Mouse (Mus musculus): Measurements from ENCODE around the gene Cela2a. TPM values are rescaled to one million over a fixed set of nuclear protein-coding genes. Genes with fewer than 3 reads are reported as not detected.
"Not testable (repeated sequence)": the region's sequence is repeated elsewhere in the genome, so short reads cannot be mapped to it uniquely, and the experiment has no call there.

The Cela2a gene
- polyA plus RNA-seq, 1 experiment from 2014 or later, result not detected

DNA sequence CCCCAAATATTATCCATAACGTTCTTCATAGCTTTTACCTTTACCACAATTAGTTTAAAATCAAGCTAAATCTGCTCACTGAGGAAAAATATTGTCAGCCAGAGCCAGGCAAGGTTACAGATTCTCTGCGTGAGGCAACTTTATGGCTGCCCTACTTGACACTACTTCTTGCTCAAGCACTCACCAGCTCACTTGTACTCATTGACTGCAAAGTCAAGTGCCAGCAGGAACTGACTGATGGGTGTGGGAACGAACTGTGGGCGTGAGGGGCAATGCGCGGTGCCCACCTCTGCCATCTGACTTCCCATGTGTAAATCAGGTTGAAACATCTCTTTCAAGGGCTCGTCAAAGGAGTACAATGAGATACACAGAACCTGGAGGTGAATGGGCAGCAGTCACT lies 38.5 kb downstream of the Cela2a start:
- Histone ChIP-seq H3K27me3 (ENCODE audit: control insufficient read depth, insufficient read depth, low read length) (no peaks in the 10 kb centered on the region), H3K36me3 (replicated peaks; ENCODE audit: control insufficient read depth, insufficient read depth) (peaks cover 35% of the 10 kb centered on the region), H3K9ac (no peak overlapping the region), H3K9me3 (ENCODE audit: control insufficient read depth, low read length) (no peaks in the 10 kb centered on the region), H3K4me1 (replicated peaks; ENCODE audit: control insufficient read depth, insufficient read depth, low read length) (peaks cover 7% of the 10 kb centered on the region), H3K4me2 (replicated peaks) (no peak overlapping the region), H3K4me3 (replicated peaks; ENCODE audit: low read length) (no peak overlapping the region), H3K27ac (no peak overlapping the region)
- 94% methylated on average over 7 of the region's 7 CpGs for WGBS
- DNase-seq (ENCODE audit: low spot score) (no peak), ATAC-seq (ENCODE audit: low FRiP score) (no peak)

DNA sequence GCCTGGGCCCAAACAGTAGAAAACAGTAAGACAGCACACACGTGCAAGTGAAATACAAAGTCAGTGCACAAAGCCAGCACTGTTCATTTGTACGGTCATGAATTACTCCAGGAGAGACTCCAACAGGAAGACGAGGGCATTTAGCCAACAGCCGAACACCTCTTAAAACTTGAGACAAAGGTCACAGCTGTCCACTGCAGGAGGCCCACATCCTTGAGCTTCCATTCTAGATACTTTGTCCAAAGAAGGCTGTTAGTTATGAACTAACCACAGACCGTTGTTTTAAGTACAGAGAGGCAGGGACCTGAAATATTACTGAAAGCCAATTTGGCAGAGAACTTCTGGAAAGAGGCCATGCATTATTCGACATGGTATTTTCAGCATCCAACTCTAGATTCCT lies 38.9 kb downstream of the Cela2a start:
- Histone ChIP-seq H3K4me3 (replicated peaks; ENCODE audit: low read length) (no peak overlapping the region), H3K27ac (no peak overlapping the region), H3K27me3 (ENCODE audit: control insufficient read depth, insufficient read depth, low read length) (no peaks in the 10 kb centered on the region), H3K36me3 (replicated peaks; ENCODE audit: control insufficient read depth, insufficient read depth) (peaks cover 40% of the 10 kb centered on the region), H3K9me3 (ENCODE audit: control insufficient read depth, low read length) (no peaks in the 10 kb centered on the region), H3K4me2 (replicated peaks) (no peak overlapping the region), H3K9ac (no peak overlapping the region), H3K4me1 (replicated peaks; ENCODE audit: control insufficient read depth, insufficient read depth, low read length) (peaks cover 7% of the 10 kb centered on the region)
- DNase-seq (ENCODE audit: low spot score), result no peak
- no peak for ATAC-seq (ENCODE audit: low FRiP score)
- 78% methylated on average over 6 of the region's 6 CpGs for WGBS

DNA sequence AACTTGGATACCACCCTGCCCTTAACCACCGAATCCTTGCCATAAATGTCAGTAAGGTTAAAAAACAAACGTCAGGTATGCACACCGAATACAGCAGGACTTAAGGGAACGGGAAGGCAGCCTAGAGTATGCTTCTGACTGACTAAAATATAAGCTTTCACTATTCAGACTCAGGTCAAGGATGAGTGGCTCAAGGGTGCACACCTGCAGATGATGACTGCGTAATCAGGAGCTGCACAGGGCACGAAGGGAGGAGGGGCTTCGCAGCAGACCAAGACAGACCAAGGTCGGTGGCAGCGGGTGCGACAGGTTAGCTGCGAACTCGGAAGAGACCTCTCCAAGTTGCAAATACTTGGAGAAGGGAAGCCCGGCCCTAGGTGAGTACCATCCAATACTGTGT lies 39.8 kb downstream of the Cela2a start:
- Histone ChIP-seq H3K4me1 (replicated peaks; ENCODE audit: control insufficient read depth, insufficient read depth, low read length) (peaks cover 7% of the 10 kb centered on the region), H3K9ac (no peak overlapping the region), H3K36me3 (replicated peaks; ENCODE audit: control insufficient read depth, insufficient read depth) (peaks cover 49% of the 10 kb centered on the region), H3K4me2 (replicated peaks) (no peak overlapping the region), H3K9me3 (ENCODE audit: control insufficient read depth, low read length) (no peaks in the 10 kb centered on the region), H3K27me3 (ENCODE audit: control insufficient read depth, insufficient read depth, low read length) (no peaks in the 10 kb centered on the region), H3K4me3 (replicated peaks; ENCODE audit: low read length) (no peak overlapping the region), H3K27ac (no peak overlapping the region)
- WGBS, result 95% methylated on average over 13 of the region's 13 CpGs
- DNase-seq (ENCODE audit: low spot score) (no peak), ATAC-seq (ENCODE audit: low FRiP score) (no peak)

DNA sequence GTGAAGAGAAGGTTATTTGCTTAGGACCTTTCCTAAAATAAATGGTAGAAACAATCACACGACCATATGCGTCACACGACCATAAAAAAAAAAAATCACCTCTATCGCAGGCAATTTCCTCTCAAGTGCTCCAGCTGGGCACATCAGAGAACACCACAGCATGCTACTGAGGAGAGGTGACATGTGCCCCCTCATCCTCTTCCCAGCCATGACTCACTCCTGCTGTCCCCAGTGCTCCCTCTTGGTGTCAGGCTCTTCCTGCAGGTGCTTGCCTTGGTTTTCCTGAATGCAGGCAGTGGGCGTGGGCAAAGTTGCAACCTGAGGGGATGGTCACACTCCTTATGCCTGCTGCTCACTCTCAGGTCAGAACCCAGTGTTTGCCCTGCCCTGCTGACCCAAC lies 41.1 kb downstream of the Cela2a start:
- DNase-seq (ENCODE audit: low spot score) (no peak), ATAC-seq (ENCODE audit: low FRiP score) (no peak)
- H3K27me3 ChIP-seq (ENCODE audit: control insufficient read depth, insufficient read depth, low read length), result no peaks in the 10 kb centered on the region
- H3K9ac ChIP-seq, result no peak overlapping the region
- H3K4me3 ChIP-seq (replicated peaks; ENCODE audit: low read length), result no peak overlapping the region
- H3K36me3 ChIP-seq (replicated peaks; ENCODE audit: control insufficient read depth, insufficient read depth), result peaks cover 62% of the 10 kb centered on the region
- 86% methylated on average over 5 of the region's 5 CpGs for WGBS
- no peak overlapping the region for H3K4me2 ChIP-seq (replicated peaks)
- H3K27ac ChIP-seq, result no peak overlapping the region
- H3K4me1 ChIP-seq (replicated peaks; ENCODE audit: control insufficient read depth, insufficient read depth, low read length), result peaks cover 4% of the 10 kb centered on the region
- H3K9me3 ChIP-seq (ENCODE audit: control insufficient read depth, low read length), result no peaks in the 10 kb centered on the region

DNA sequence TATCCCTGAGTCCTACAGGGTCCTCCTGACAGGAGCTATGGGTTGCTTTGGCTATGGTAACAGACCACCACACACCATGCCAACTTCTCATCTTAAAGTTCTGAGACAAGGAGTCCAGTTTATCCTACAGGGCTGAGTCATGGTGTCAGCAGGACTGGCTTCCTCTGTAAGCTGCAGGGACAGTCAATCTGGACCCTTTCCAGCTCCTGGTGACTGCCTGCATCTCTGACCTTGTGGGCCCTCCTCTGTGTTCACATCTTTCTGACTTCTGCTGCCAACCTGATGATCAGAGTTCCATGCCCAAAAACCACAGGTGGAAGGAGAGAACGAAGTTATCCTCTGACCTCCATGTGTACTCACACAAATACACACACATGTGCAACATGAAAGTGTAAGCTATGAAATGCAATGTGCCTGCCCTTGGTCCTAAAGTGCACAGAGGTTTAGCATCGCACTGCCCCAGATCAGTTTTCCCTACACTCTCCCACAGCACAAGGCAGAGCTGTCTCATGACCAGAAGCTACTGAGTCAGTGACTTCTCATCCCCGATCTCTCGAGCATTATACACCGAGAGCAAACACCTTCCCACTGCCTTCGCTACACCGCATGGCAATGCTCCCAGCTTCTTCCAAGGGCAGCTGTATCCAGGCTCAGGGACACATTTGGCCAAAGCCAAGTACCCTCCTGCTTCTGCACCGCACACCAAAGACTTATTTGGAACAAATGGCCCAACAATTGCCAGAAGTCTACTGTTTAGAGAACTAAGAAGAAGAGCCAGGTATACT lies 44.6 kb downstream of the Cela2a start:
- Histone ChIP-seq H3K4me3 (replicated peaks; ENCODE audit: low read length) (no peak overlapping the region), H3K9ac (no peak overlapping the region), H3K4me2 (replicated peaks) (no peak overlapping the region), H3K27ac (no peak overlapping the region), H3K9me3 (ENCODE audit: control insufficient read depth, low read length) (no peaks in the 10 kb centered on the region), H3K36me3 (replicated peaks; ENCODE audit: control insufficient read depth, insufficient read depth) (peaks cover 76% of the 10 kb centered on the region), H3K27me3 (ENCODE audit: control insufficient read depth, insufficient read depth, low read length) (no peaks in the 10 kb centered on the region), H3K4me1 (replicated peaks; ENCODE audit: control insufficient read depth, insufficient read depth, low read length) (no peaks in the 10 kb centered on the region)
- ATAC-seq (ENCODE audit: low FRiP score), result no peak
- DNase-seq (ENCODE audit: low spot score), result no peak
- WGBS, result 96% methylated on average over 8 of the region's 8 CpGs

DNA sequence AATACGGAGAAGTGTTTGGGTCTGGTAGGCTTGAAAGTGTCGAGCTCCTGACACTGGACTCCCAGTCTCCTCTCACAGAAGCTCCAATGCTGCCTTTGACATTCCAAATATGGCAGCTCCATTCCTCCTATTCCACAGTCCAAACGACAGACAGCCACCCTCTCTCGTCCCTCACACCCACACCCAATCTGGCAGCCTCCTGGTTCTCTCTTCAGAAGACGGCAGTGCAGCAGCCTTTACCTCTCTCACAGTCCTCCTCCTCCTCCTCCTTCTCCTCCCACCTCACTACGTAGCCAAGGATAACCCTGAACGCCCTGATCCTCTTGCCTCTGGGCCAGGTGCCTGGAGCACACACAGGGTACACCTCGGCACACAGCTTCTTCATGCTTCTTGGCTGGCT lies 46.1 kb downstream of the Cela2a start:
- Histone ChIP-seq H3K9me3 (ENCODE audit: control insufficient read depth, low read length) (no peaks in the 10 kb centered on the region), H3K36me3 (replicated peaks; ENCODE audit: control insufficient read depth, insufficient read depth) (peaks cover 91% of the 10 kb centered on the region), H3K9ac (no peak overlapping the region), H3K4me1 (replicated peaks; ENCODE audit: control insufficient read depth, insufficient read depth, low read length) (no peaks in the 10 kb centered on the region), H3K4me2 (replicated peaks) (no peak overlapping the region), H3K27me3 (ENCODE audit: control insufficient read depth, insufficient read depth, low read length) (no peaks in the 10 kb centered on the region), H3K27ac (no peak overlapping the region), H3K4me3 (replicated peaks; ENCODE audit: low read length) (no peak overlapping the region)
- WGBS, result 94% methylated on average over 8 of the region's 8 CpGs
- DNase-seq (ENCODE audit: low spot score) (no peak), ATAC-seq (ENCODE audit: low FRiP score) (no peak)

DNA sequence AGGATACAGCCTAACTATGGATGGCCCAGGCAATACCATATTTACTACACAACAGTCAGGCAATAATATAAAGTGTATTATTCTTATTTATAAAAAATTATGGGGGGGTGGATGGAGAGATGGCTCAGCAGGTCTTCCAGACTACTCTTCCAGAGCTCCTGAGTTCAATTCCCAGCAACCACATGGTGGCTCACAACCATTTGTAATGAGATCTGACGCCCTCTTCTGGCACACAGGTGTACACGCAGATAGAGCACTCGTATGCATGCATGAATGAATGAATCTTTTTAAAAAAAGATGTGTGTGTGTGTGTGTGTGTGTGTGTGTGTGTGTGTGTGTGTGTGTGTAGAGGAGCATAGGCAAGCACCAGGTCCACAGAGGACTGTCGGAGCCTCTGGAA lies 52.9 kb downstream of the Cela2a start:
- H3K36me3 ChIP-seq (replicated peaks; ENCODE audit: control insufficient read depth, insufficient read depth), result peaks cover 93% of the 10 kb centered on the region
- H3K9ac ChIP-seq; H3K9me3 ChIP-seq (ENCODE audit: control insufficient read depth, low read length); H3K27me3 ChIP-seq (ENCODE audit: control insufficient read depth, insufficient read depth, low read length); DNase-seq (ENCODE audit: low spot score); ATAC-seq (ENCODE audit: low FRiP score); H3K4me3 ChIP-seq (replicated peaks; ENCODE audit: low read length); H3K4me2 ChIP-seq (replicated peaks); H3K27ac ChIP-seq; H3K4me1 ChIP-seq (replicated peaks; ENCODE audit: control insufficient read depth, insufficient read depth, low read length): not testable (repeated sequence)
- WGBS, result 83% methylated on average over 4 of the region's 4 CpGs

DNA sequence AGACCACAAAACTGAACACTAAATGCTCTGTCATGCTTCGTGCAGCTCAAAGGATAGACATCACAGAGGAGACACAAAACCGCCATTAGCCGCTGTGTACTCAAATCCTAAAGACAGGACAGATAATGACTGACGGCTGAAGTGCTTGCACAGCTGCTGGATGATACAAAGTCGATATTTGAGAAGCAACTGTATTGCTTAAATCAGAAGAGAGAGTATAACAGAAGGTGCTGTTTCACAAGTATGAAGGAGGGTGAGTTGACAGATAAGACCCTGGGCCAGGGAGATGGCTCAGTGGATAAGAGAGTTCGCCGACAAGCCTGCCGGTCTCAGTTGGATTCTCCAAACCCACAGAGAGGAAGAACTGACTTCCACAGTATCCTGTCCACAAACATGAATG lies 54.1 kb downstream of the Cela2a start:
- DNase-seq (ENCODE audit: low spot score), result no peak
- ATAC-seq (ENCODE audit: low FRiP score), result no peak
- H3K9ac ChIP-seq, result no peak overlapping the region
- H3K4me1 ChIP-seq (replicated peaks; ENCODE audit: control insufficient read depth, insufficient read depth, low read length), result 0 out of 2 replicates have a peak, but pooled peaks cover 7% of the 10 kb centered on the region
- no peak overlapping the region for H3K27ac ChIP-seq
- H3K4me2 ChIP-seq (replicated peaks), result no peak overlapping the region
- WGBS, result 95% methylated on average over 8 of the region's 8 CpGs
- H3K27me3 ChIP-seq (ENCODE audit: control insufficient read depth, insufficient read depth, low read length), result no peaks in the 10 kb centered on the region
- peaks cover 94% of the 10 kb centered on the region for H3K36me3 ChIP-seq (replicated peaks; ENCODE audit: control insufficient read depth, insufficient read depth)
- no peaks in the 10 kb centered on the region for H3K9me3 ChIP-seq (ENCODE audit: control insufficient read depth, low read length)
- H3K4me3 ChIP-seq (replicated peaks; ENCODE audit: low read length), result no peak overlapping the region

DNA sequence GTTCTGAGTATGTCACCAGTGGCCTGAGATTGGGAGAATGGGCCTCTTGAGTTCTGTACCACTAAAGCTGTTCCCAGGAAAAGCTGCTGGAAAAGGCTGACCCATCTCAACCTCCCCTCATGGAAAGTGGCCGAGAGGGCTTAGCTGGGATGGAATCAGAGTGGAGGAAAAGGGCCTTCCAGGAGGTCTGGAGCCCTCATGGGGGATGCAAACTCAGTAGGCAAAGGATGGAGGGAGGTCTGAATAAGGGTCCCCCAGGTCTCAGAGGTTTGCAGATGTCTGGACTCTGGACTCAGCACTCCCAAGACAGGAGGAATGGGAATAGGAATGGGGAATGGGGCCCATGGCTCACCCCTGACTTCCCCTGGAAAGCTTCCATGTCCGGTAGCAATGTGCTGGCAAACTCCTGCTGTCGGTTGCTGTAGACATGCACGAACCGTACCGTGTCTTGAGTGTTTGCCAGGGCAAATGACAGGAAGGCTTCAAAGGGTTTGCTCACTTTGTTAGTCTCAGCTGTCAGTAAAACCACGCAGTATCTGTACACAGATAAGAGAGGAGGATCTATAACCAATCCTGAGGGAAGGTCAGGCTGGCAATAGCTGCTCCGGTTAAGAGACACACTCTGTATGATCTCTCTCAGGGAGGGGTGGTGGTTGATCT lies 56.3 kb downstream of the Cela2a start:
- Histone ChIP-seq H3K4me3 (replicated peaks; ENCODE audit: low read length) (no peak overlapping the region), H3K27me3 (ENCODE audit: control insufficient read depth, insufficient read depth, low read length) (no peaks in the 10 kb centered on the region), H3K27ac (no peak overlapping the region), H3K4me1 (replicated peaks; ENCODE audit: control insufficient read depth, insufficient read depth, low read length) (peaks cover 12% of the 10 kb centered on the region; the same call in 1 of the 2 replicates), H3K36me3 (replicated peaks; ENCODE audit: control insufficient read depth, insufficient read depth) (peaks cover 89% of the 10 kb centered on the region), H3K9ac (no peak overlapping the region), H3K9me3 (ENCODE audit: control insufficient read depth, low read length) (no peaks in the 10 kb centered on the region), H3K4me2 (replicated peaks) (no peak overlapping the region)
- no peak for DNase-seq (ENCODE audit: low spot score)
- ATAC-seq (ENCODE audit: low FRiP score), result no peak
- WGBS, result 88% methylated on average over 8 of the region's 8 CpGs

Measured in hindbrain, embryonic 14.5 days (tissue).